ENCODE assay signal across 17 mouse cellular contexts in genomic region chr14:79970928-79971738, GRCm38 (mm10). TPM values are rescaled to one million over a fixed set of nuclear protein-coding genes. Genes with fewer than 3 reads are reported as not detected.
DNase-seq lines count a peak whose midpoint lies in the region; ATAC-seq and TF ChIP-seq lines count a peak whose summit lies in the region.
"Had no signal": no experiment of that assay in that cellular context is flagged by ENCODE, and none has a peak within 500 bp of the region (broad histone marks: within the 10 kb centered on the region; RNA-seq: fewer than 3 reads in every experiment).

No protein-coding gene starts in this region.

- DNase-seq in embryo, embryonic 11 days, result peak; percentile 17
- no peak for DNase-seq in embryo, embryonic 10 days (ENCODE audit: low spot score)
- DNase-seq in kidney, postnatal 0 days (ENCODE audit: low spot score), result peak; percentile 62
- DNase-seq in kidney, adult 11 months, result no peak
- DNase-seq in spleen, adult 12 weeks (ENCODE audit: low spot score), result no peak
- no peak for DNase-seq in heart, adult 18-20 months
- DNase-seq: kidney, postnatal 4 days; lung, postnatal 14 days; retina, postnatal 1 day; thymus, adult 2 months had no signal

- no peak overlapping the region for H3K4me3 ChIP-seq in kidney, postnatal 0 days (replicated peaks; ENCODE audit: low read depth, low read length)
- no peak overlapping the region for H3K4me3 ChIP-seq in hindbrain, embryonic 16.5 days (ENCODE audit: low read length)
- no peak overlapping the region for H3K4me3 ChIP-seq in neural tube, embryonic 13.5 days
- H3K4me3 ChIP-seq: embryonic facial prominence, embryonic 12.5 days; heart, adult 2 months had no signal

- H3K4me1 ChIP-seq in kidney, postnatal 0 days (replicated peaks; ENCODE audit: insufficient read depth, low read length), result no peaks in the 10 kb centered on the region
- peaks cover 11% of the 10 kb centered on the region for H3K4me1 ChIP-seq in hindbrain, embryonic 16.5 days (ENCODE audit: control insufficient read depth, insufficient read depth, low read depth, low read length)
- peaks cover 17% of the 10 kb centered on the region for H3K4me1 ChIP-seq in neural tube, embryonic 13.5 days (replicated peaks)
- H3K4me1 ChIP-seq: embryonic facial prominence, embryonic 12.5 days had no signal

- no peak overlapping the region for H3K4me2 ChIP-seq in kidney, postnatal 0 days (ENCODE audit: low read length)
- no peak overlapping the region for H3K4me2 ChIP-seq in hindbrain, embryonic 16.5 days (ENCODE audit: low read length)
- no peak overlapping the region for H3K4me2 ChIP-seq in neural tube, embryonic 13.5 days
- H3K4me2 ChIP-seq: embryonic facial prominence, embryonic 12.5 days; midbrain, embryonic 11.5 days had no signal

- no peak for ATAC-seq in kidney, postnatal 0 days (replicated peaks; ENCODE audit: low FRiP score, low read depth)
- peak; percentile 43; the same call in 1 of the 2 replicates for ATAC-seq in hindbrain, embryonic 16.5 days
- ATAC-seq in neural tube, embryonic 13.5 days (ENCODE audit: low read depth), result peak; percentile 85; the same call in 1 of the 2 replicates

- H3K27ac ChIP-seq in kidney, postnatal 0 days, result no peak overlapping the region
- no peak overlapping the region for H3K27ac ChIP-seq in hindbrain, embryonic 16.5 days (ENCODE audit: low read depth, low read length)
- no peak overlapping the region for H3K27ac ChIP-seq in neural tube, embryonic 13.5 days (replicated peaks)
- H3K27ac ChIP-seq: embryonic facial prominence, embryonic 12.5 days; heart, adult 2 months had no signal

- H3K27me3 ChIP-seq in kidney, postnatal 0 days (ENCODE audit: insufficient read depth, low read length), result no peaks in the 10 kb centered on the region
- no peaks in the 10 kb centered on the region for H3K27me3 ChIP-seq in hindbrain, embryonic 16.5 days (replicated peaks; ENCODE audit: control insufficient read depth, insufficient read depth, low read length)
- H3K27me3 ChIP-seq in neural tube, embryonic 13.5 days, result no peaks in the 10 kb centered on the region
- H3K27me3 ChIP-seq: embryonic facial prominence, embryonic 12.5 days had no signal

- 51% methylated on average over 14 of the region's 14 CpGs for WGBS in kidney, postnatal 0 days
- WGBS in hindbrain, embryonic 16.5 days, result 46% methylated on average over 14 of the region's 14 CpGs
- WGBS in neural tube, embryonic 13.5 days, result 28% methylated on average over 14 of the region's 14 CpGs

- no peaks in the 10 kb centered on the region for H3K36me3 ChIP-seq in kidney, postnatal 0 days (ENCODE audit: insufficient read depth, low read length)
- H3K36me3 ChIP-seq in hindbrain, embryonic 16.5 days (ENCODE audit: control insufficient read depth, insufficient read depth, low read length), result no peaks in the 10 kb centered on the region
- no peaks in the 10 kb centered on the region for H3K36me3 ChIP-seq in neural tube, embryonic 13.5 days
- H3K36me3 ChIP-seq: embryonic facial prominence, embryonic 12.5 days had no signal

- no peaks in the 10 kb centered on the region for H3K9me3 ChIP-seq in kidney, postnatal 0 days (replicated peaks; ENCODE audit: low read length)
- H3K9me3 ChIP-seq in hindbrain, embryonic 16.5 days (ENCODE audit: control insufficient read depth, low read length), result no peaks in the 10 kb centered on the region
- no peaks in the 10 kb centered on the region for H3K9me3 ChIP-seq in neural tube, embryonic 13.5 days
- H3K9me3 ChIP-seq: embryonic facial prominence, embryonic 12.5 days had no signal

- no peak overlapping the region for H3K9ac ChIP-seq in kidney, postnatal 0 days (ENCODE audit: low read depth, low read length)
- H3K9ac ChIP-seq in hindbrain, embryonic 16.5 days (ENCODE audit: low read depth, low read length), result no peak overlapping the region
- no peak overlapping the region for H3K9ac ChIP-seq in neural tube, embryonic 13.5 days
- H3K9ac ChIP-seq: embryonic facial prominence, embryonic 12.5 days had no signal

- no peak for TF ChIP-seq CTCF in kidney, postnatal 0 days (IDR thresholded peaks at IDR 0.05; ENCODE audit: low read depth)

RNA-seq across cellular contexts. Expression of gene Olfm4, which starts 12.7 kb away (rescaled TPM):
- 2.7 and 2.8 TPM in 2 replicates for polyA plus RNA-seq in kidney, postnatal 0 days (2015; fragmentation: Nextera tagmentation; extraction: Ambion mirVana)
- polyA plus RNA-seq in hindbrain, embryonic 16.5 days (2015; fragmentation: Nextera tagmentation; extraction: Ambion mirVana), result 1.2 TPM in 2 replicates
- 0.88 and 1.2 TPM in 2 replicates for polyA plus RNA-seq in neural tube, embryonic 13.5 days (2015; fragmentation: Nextera tagmentation; extraction: Ambion mirVana)
- total RNA-seq in heart, adult 18-20 months (2021), result not detected
- total RNA-seq: adrenal gland, postnatal 36 days; gastrocnemius, adult 8-10 months; heart, adult 2 months had no signal
- polyA plus RNA-seq: heart, adult 2 months had no signal

Comparison
In these comparisons a context has a peak if more than half of its experiments do, and no peak if none do; other contexts are left out.
1. DNase-seq: peak in embryo, embryonic 11 days (single experiment) and kidney, postnatal 0 days (single experiment); none in embryo, embryonic 10 days (single experiment), kidney, adult 11 months (single experiment), spleen, adult 12 weeks (single experiment) and heart, adult 18-20 months (0 of 2).